Mouse (Mus musculus): ENCODE results near the gene Zbtb49.

The Zbtb49 gene

GRCm38 (mm10) chr5:38195941-38196340 is 24.3 kb downstream of the Zbtb49 start:
- no peak for DNase-seq (ENCODE audit: low read depth, low spot score)

- DNase-seq (ENCODE audit: low read depth, low spot score) = no peak
Measured at GRCm38 (mm10) chr5:38194946-38195345, 25.3 kb downstream of the Zbtb49 start.

GRCm38 (mm10) chr5:38190907-38191306 is 29.4 kb downstream of the Zbtb49 start:
- no peak for DNase-seq (ENCODE audit: low read depth, low spot score)

- no peak for DNase-seq (ENCODE audit: low read depth, low spot score)
Measured at GRCm38 (mm10) chr5:38187006-38187405, 33.3 kb downstream of the Zbtb49 start.

- DNase-seq (ENCODE audit: low read depth, low spot score) = no peak
Measured at GRCm38 (mm10) chr5:38184688-38185285, 35.5 kb downstream of the Zbtb49 start.

- DNase-seq (ENCODE audit: low read depth, low spot score) = no peak
Measured at GRCm38 (mm10) chr5:38174256-38174912, 45.9 kb downstream of the Zbtb49 start.

GRCm38 (mm10) chr5:38173766-38174165 is 46.5 kb downstream of the Zbtb49 start:
- no peak for DNase-seq (ENCODE audit: low read depth, low spot score)

GRCm38 (mm10) chr5:38168497-38168896 is 51.8 kb downstream of the Zbtb49 start:
- no peak for DNase-seq (ENCODE audit: low read depth, low spot score)

GRCm38 (mm10) chr5:38159634-38160413 is 60.4 kb downstream of the Zbtb49 start, which contains the start of gene Nsg1:
Gene Nsg1, minus strand, starts transcription at chr5:38159907.
- no peak for DNase-seq (ENCODE audit: low read depth, low spot score)

GRCm38 (mm10) chr5:38158947-38159633 is 61.2 kb downstream of the Zbtb49 start:
- DNase-seq (ENCODE audit: low read depth, low spot score) = no peak

GRCm38 (mm10) chr5:38158501-38158946 is 61.7 kb downstream of the Zbtb49 start:
- DNase-seq (ENCODE audit: low read depth, low spot score) = no peak

- DNase-seq (ENCODE audit: low read depth, low spot score) = no peak
Measured at GRCm38 (mm10) chr5:38157481-38158020, 62.7 kb downstream of the Zbtb49 start.

- no peak for DNase-seq (ENCODE audit: low read depth, low spot score)
Measured at GRCm38 (mm10) chr5:38153636-38154035, 66.6 kb downstream of the Zbtb49 start.

GRCm38 (mm10) chr5:38152201-38153108 is 67.8 kb downstream of the Zbtb49 start:
- DNase-seq (ENCODE audit: low read depth, low spot score) = no peak

- no peak for DNase-seq (ENCODE audit: low read depth, low spot score)
Measured at GRCm38 (mm10) chr5:38151264-38151663, 69.0 kb downstream of the Zbtb49 start.

- no peak for DNase-seq (ENCODE audit: low read depth, low spot score)
Measured at GRCm38 (mm10) chr5:38146524-38146923, 73.7 kb downstream of the Zbtb49 start.

GRCm38 (mm10) chr5:38140893-38141292 is 79.4 kb downstream of the Zbtb49 start:
- DNase-seq (ENCODE audit: low read depth, low spot score) = no peak

All from A20 (cell line).